Mouse (Mus musculus): ENCODE measurements around the gene Ece2. TPM values are rescaled to one million over a fixed set of nuclear protein-coding genes. Genes with fewer than 3 reads are reported as not detected.

The Ece2 gene
- polyA plus RNA-seq, 1 experiment from 2014 or later, result 0.12 TPM

- WGBS, result 67% methylated on average over 4 of the region's 4 CpGs
- Histone ChIP-seq H3K36me3 (ENCODE audit: insufficient read depth, low read length) (peaks cover 29% of the 10 kb centered on the region), H3K4me1 (ENCODE audit: insufficient read depth, low read depth, low read length) (peaks cover 14% of the 10 kb centered on the region), H3K27ac (ENCODE audit: low read length) (no peak overlapping the region), H3K9ac (replicated peaks; ENCODE audit: low read depth) (no peak overlapping the region), H3K27me3 (replicated peaks; ENCODE audit: insufficient read depth, low read length) (no peaks in the 10 kb centered on the region), H3K4me3 (ENCODE audit: low read depth, low read length) (no peak overlapping the region), H3K9me3 (ENCODE audit: low read length) (no peaks in the 10 kb centered on the region), H3K4me2 (replicated peaks; ENCODE audit: low read depth, low read length) (no peak overlapping the region)
- no peak for ATAC-seq
- TF ChIP-seq CTCF (IDR thresholded peaks at IDR 0.05) (peak; percentile 30), EP300 (IDR thresholded peaks at IDR 0.05) (no peak)
- no peak for DNase-seq (ENCODE audit: low spot score)
Observed at GRCm38 (mm10) chr16:20676702-20677101, 47.1 kb downstream of the Ece2 start.

GRCm38 (mm10) chr16:20677380-20677779 is 47.8 kb downstream of the Ece2 start:
- H3K4me2 ChIP-seq (replicated peaks; ENCODE audit: low read depth, low read length), result no peak overlapping the region
- ATAC-seq (no peak), DNase-seq (ENCODE audit: low spot score) (no peak)
- H3K4me1 ChIP-seq (ENCODE audit: insufficient read depth, low read depth, low read length), result peaks cover 14% of the 10 kb centered on the region
- H3K4me3 ChIP-seq (ENCODE audit: low read depth, low read length), result no peak overlapping the region
- H3K27me3 ChIP-seq (replicated peaks; ENCODE audit: insufficient read depth, low read length), result no peaks in the 10 kb centered on the region
- 70% methylated on average over 5 of the region's 5 CpGs for WGBS
- TF ChIP-seq EP300 (IDR thresholded peaks at IDR 0.05), result no peak
- TF ChIP-seq CTCF (IDR thresholded peaks at IDR 0.05), result no peak
- H3K9ac ChIP-seq (replicated peaks; ENCODE audit: low read depth), result 0 out of 2 replicates have a peak overlapping the region, but pooled peaks have one; percentile 2
- H3K9me3 ChIP-seq (ENCODE audit: low read length), result no peaks in the 10 kb centered on the region
- H3K27ac ChIP-seq (ENCODE audit: low read length), result peak overlapping the region; percentile 73
- H3K36me3 ChIP-seq (ENCODE audit: insufficient read depth, low read length), result peaks cover 36% of the 10 kb centered on the region

- Histone ChIP-seq H3K27me3 (replicated peaks; ENCODE audit: insufficient read depth, low read length) (no peaks in the 10 kb centered on the region), H3K4me3 (ENCODE audit: low read depth, low read length) (no peak overlapping the region), H3K9ac (replicated peaks; ENCODE audit: low read depth) (0 out of 2 replicates have a peak overlapping the region, but pooled peaks have one; percentile 2), H3K9me3 (ENCODE audit: low read length) (no peaks in the 10 kb centered on the region), H3K4me2 (replicated peaks; ENCODE audit: low read depth, low read length) (no peak overlapping the region), H3K36me3 (ENCODE audit: insufficient read depth, low read length) (peaks cover 43% of the 10 kb centered on the region), H3K4me1 (ENCODE audit: insufficient read depth, low read depth, low read length) (peaks cover 14% of the 10 kb centered on the region), H3K27ac (ENCODE audit: low read length) (peak overlapping the region; percentile 73)
- TF ChIP-seq EP300 (IDR thresholded peaks at IDR 0.05), result no peak
- no peak for TF ChIP-seq CTCF (IDR thresholded peaks at IDR 0.05)
- peak; percentile 87 for ATAC-seq
- DNase-seq (ENCODE audit: low spot score), result peak; percentile 94
- WGBS, result 57% methylated on average over 10 of the region's 10 CpGs
Observed at GRCm38 (mm10) chr16:20677974-20678675, 48.5 kb downstream of the Ece2 start.

- H3K4me1 ChIP-seq (ENCODE audit: insufficient read depth, low read depth, low read length), result peaks cover 7% of the 10 kb centered on the region; the same call in 1 of the 2 replicates
- TF ChIP-seq EP300 (IDR thresholded peaks at IDR 0.05), result no peak
- no peak for TF ChIP-seq CTCF (IDR thresholded peaks at IDR 0.05)
- no peak for DNase-seq (ENCODE audit: low spot score)
- no peak overlapping the region for H3K4me2 ChIP-seq (replicated peaks; ENCODE audit: low read depth, low read length)
- peaks cover 38% of the 10 kb centered on the region for H3K36me3 ChIP-seq (ENCODE audit: insufficient read depth, low read length)
- H3K4me3 ChIP-seq (ENCODE audit: low read depth, low read length), result no peak overlapping the region
- no peak overlapping the region for H3K9ac ChIP-seq (replicated peaks; ENCODE audit: low read depth)
- no peak for ATAC-seq
- 81% methylated on average over 3 of the region's 3 CpGs for WGBS
- no peaks in the 10 kb centered on the region for H3K27me3 ChIP-seq (replicated peaks; ENCODE audit: insufficient read depth, low read length)
- no peaks in the 10 kb centered on the region for H3K9me3 ChIP-seq (ENCODE audit: low read length)
- H3K27ac ChIP-seq (ENCODE audit: low read length), result no peak overlapping the region
Observed at GRCm38 (mm10) chr16:20690774-20691173, 61.1 kb downstream of the Ece2 start.

- TF ChIP-seq CTCF (IDR thresholded peaks at IDR 0.05) (no peak), EP300 (IDR thresholded peaks at IDR 0.05) (no peak)
- no peaks in the 10 kb centered on the region for H3K27me3 ChIP-seq (replicated peaks; ENCODE audit: insufficient read depth, low read length)
- peaks cover 32% of the 10 kb centered on the region; the same call in 1 of the 2 replicates for H3K36me3 ChIP-seq (ENCODE audit: insufficient read depth, low read length)
- H3K9ac ChIP-seq (replicated peaks; ENCODE audit: low read depth), result no peak overlapping the region
- H3K27ac ChIP-seq (ENCODE audit: low read length), result no peak overlapping the region
- ATAC-seq (no peak), DNase-seq (ENCODE audit: low spot score) (no peak)
- no peaks in the 10 kb centered on the region for H3K9me3 ChIP-seq (ENCODE audit: low read length)
- H3K4me2 ChIP-seq (replicated peaks; ENCODE audit: low read depth, low read length), result no peak overlapping the region
- peaks cover 12% of the 10 kb centered on the region; the same call in 1 of the 2 replicates for H3K4me1 ChIP-seq (ENCODE audit: insufficient read depth, low read depth, low read length)
- WGBS, result 43% methylated on average over 1 of the region's 1 CpGs
- H3K4me3 ChIP-seq (ENCODE audit: low read depth, low read length), result no peak overlapping the region
Observed at GRCm38 (mm10) chr16:20691617-20692016, 62.0 kb downstream of the Ece2 start.

- ATAC-seq (no peak), DNase-seq (ENCODE audit: low spot score) (no peak)
- Histone ChIP-seq H3K4me3 (ENCODE audit: low read depth, low read length) (no peak overlapping the region), H3K9me3 (ENCODE audit: low read length) (no peaks in the 10 kb centered on the region), H3K36me3 (ENCODE audit: insufficient read depth, low read length) (peaks cover 27% of the 10 kb centered on the region; the same call in 1 of the 2 replicates), H3K27me3 (replicated peaks; ENCODE audit: insufficient read depth, low read length) (no peaks in the 10 kb centered on the region), H3K9ac (replicated peaks; ENCODE audit: low read depth) (no peak overlapping the region), H3K4me1 (ENCODE audit: insufficient read depth, low read depth, low read length) (peaks cover 12% of the 10 kb centered on the region; the same call in 1 of the 2 replicates), H3K27ac (ENCODE audit: low read length) (no peak overlapping the region), H3K4me2 (replicated peaks; ENCODE audit: low read depth, low read length) (no peak overlapping the region)
- TF ChIP-seq EP300 (IDR thresholded peaks at IDR 0.05) (no peak), CTCF (IDR thresholded peaks at IDR 0.05) (no peak)
- WGBS, result 52% methylated on average over 16 of the region's 16 CpGs
Observed at GRCm38 (mm10) chr16:20692241-20692965, 62.8 kb downstream of the Ece2 start.

All from lung, postnatal 0 days (tissue).